Mouse (Mus musculus) liver, embryonic 14.5 days (tissue): ENCODE results near the gene Npas3.

Experiments used
- CTCF ChIP-seq: IDR thresholded peaks from 2 replicates; pipeline ENCODE4 v1.5.1; 2016; ENCODE audit warnings: antibody characterized with exemption, low read depth, control low read depth
- EP300 ChIP-seq: IDR thresholded peaks from 2 replicates; pipeline ENCODE4 v1.6.1; 2016; ENCODE audit warnings: antibody characterized with exemption, low read depth

DNA sequence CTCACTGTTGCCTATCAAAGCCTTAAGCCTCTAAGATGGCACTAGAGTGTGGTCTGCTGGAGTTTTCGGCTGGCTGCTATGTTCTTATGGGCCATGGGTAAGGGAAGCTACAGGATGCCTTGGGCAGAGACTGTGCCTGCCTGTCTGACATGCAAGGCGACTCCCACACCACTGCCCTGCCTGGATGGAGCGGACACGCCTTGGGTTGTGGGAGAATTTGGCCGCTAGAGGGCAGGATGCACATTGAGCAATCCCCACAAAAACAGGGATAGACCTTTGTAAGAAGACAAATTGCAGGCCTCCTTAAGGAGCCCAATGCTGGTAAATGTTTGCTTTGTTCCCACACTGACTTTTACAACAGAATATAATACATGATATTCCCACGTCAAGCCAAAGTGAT, 850.3 kb downstream of the Npas3 start:
- TF ChIP-seq CTCF (peak; percentile 89), EP300 (no peak)
